Comparison of ENCODE assay signal across 25 mouse cellular contexts in the genomic region with DNA sequence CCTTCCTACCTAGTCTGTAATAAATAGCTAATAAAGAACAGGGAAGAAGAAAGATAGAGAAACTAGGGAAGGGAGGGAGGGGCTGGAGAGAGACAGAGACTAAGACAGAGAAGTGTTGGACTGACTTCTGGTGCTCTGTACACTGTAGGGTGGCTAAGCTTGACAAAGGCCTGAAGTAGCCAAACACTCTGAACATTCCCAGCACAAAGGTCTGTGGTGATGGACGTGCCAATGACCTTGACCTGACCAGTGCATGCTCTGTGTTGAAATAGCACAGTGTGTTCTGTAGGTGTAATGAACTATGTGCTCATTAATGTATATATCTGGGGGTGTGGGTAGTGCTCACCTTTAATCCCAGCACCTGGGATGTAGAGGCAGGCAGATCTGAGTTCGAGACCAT.
"Had no signal": no experiment of that assay in that cellular context is flagged by ENCODE, and none has a peak within 500 bp of the region (broad histone marks: within the 10 kb centered on the region; RNA-seq: fewer than 3 reads in every experiment).

No protein-coding gene starts in this region.

- DNase-seq: forebrain, postnatal 0 days; gastrocnemius, postnatal 14 days; gastrocnemius, postnatal 36 days; heart, adult 18-20 months; heart, postnatal 14 days; heart, postnatal 36 days; kidney, adult 11 months; kidney, adult 2 months; kidney, adult 9 months; kidney, postnatal 14 days; kidney, postnatal 36 days; layer of hippocampus, adult 9-11 months; layer of hippocampus, postnatal 36 days; liver, embryonic 13.5 days had no signal

- ATAC-seq: forebrain, postnatal 0 days; hindbrain, postnatal 0 days; intestine, embryonic 16.5 days had no signal

- H3K36me3 ChIP-seq: heart, embryonic 13.5 days; heart, embryonic 15.5 days; hindbrain, embryonic 13.5 days; hindbrain, embryonic 15.5 days; kidney, embryonic 15.5 days; limb, embryonic 10.5 days; limb, embryonic 12.5 days; liver, embryonic 13.5 days had no signal

- H3K27me3 ChIP-seq: heart, embryonic 13.5 days; heart, embryonic 15.5 days; hindbrain, embryonic 13.5 days; hindbrain, embryonic 15.5 days; kidney, embryonic 15.5 days; limb, embryonic 12.5 days; liver, embryonic 13.5 days had no signal

- H3K4me3 ChIP-seq: heart, embryonic 13.5 days; heart, embryonic 15.5 days; hindbrain, embryonic 13.5 days; hindbrain, embryonic 15.5 days; kidney, embryonic 15.5 days; limb, embryonic 10.5 days; limb, embryonic 12.5 days; liver, embryonic 13.5 days had no signal

- H3K4me2 ChIP-seq: heart, embryonic 11.5 days; heart, embryonic 13.5 days; heart, embryonic 15.5 days; hindbrain, embryonic 13.5 days; hindbrain, embryonic 15.5 days; kidney, embryonic 15.5 days; limb, embryonic 12.5 days; liver, embryonic 13.5 days had no signal

- H3K4me1 ChIP-seq: heart, embryonic 15.5 days; hindbrain, embryonic 13.5 days; hindbrain, embryonic 15.5 days; kidney, embryonic 15.5 days; limb, embryonic 10.5 days; limb, embryonic 12.5 days; liver, embryonic 13.5 days had no signal

- H3K9me3 ChIP-seq: heart, embryonic 13.5 days; heart, embryonic 15.5 days; hindbrain, embryonic 13.5 days; hindbrain, embryonic 15.5 days; kidney, embryonic 15.5 days; limb, embryonic 10.5 days; liver, embryonic 13.5 days had no signal

- H3K9ac ChIP-seq: forebrain, postnatal 0 days; heart, embryonic 13.5 days; heart, embryonic 15.5 days; hindbrain, embryonic 13.5 days; hindbrain, embryonic 15.5 days; kidney, embryonic 15.5 days; limb, embryonic 12.5 days; liver, embryonic 13.5 days had no signal

- H3K27ac ChIP-seq: heart, embryonic 13.5 days; heart, embryonic 15.5 days; hindbrain, embryonic 13.5 days; hindbrain, embryonic 15.5 days; hindbrain, postnatal 0 days; kidney, embryonic 15.5 days; kidney, postnatal 0 days; limb, embryonic 10.5 days; limb, embryonic 12.5 days; liver, embryonic 13.5 days had no signal
